13 mouse cellular contexts compared by ENCODE assay signal in genomic region chr16:33191671-33192091, GRCm38 (mm10). TPM values are rescaled to one million over a fixed set of nuclear protein-coding genes. Genes with fewer than 3 reads are reported as not detected.
A peak's percentile ranks its signal among the peaks of the same experiment; 100 is the strongest.
DNase-seq lines count a peak whose midpoint lies in the region; ATAC-seq and TF ChIP-seq lines count a peak whose summit lies in the region.
"Had no signal": no experiment of that assay in that cellular context is flagged by ENCODE, and none has a peak within 500 bp of the region (broad histone marks: within the 10 kb centered on the region; RNA-seq: fewer than 3 reads in every experiment).

No protein-coding gene starts in this region.

- TF ChIP-seq EP300 in MEL (IDR thresholded peaks at IDR 0.05; ENCODE audit: low read depth in 1 of 2, low read length in 2 of 2): no peak; a peak in 1 of 4 replicates

- ATAC-seq in heart, embryonic 13.5 days (ENCODE audit: extremely low read depth, insufficient number of reproducible peaks, low FRiP score, low TSS enrichment): no peak
- no peak for ATAC-seq in heart, embryonic 11.5 days (replicated peaks; ENCODE audit: insufficient number of reproducible peaks, low FRiP score, low TSS enrichment)
- peak; percentile 53; the same call in 1 of the 2 replicates for ATAC-seq in intestine, embryonic 15.5 days
- ATAC-seq in forebrain, embryonic 15.5 days (replicated peaks): no peak

- no peak for TF ChIP-seq RAD21 in MEL (IDR thresholded peaks at IDR 0.05; ENCODE audit: low read depth, low read length)

- no peak for TF ChIP-seq CTCF in MEL (IDR thresholded peaks at IDR 0.05 in 2 of 3, conservative IDR thresholded peaks at IDR 0.05 in 1 of 3; ENCODE audit: control insufficient read depth in 1 of 3, insufficient read depth in 1 of 3, low read depth in 2 of 3, low read length in 3 of 3, poor library complexity in 1 of 3, severe bottlenecking in 1 of 3)
- TF ChIP-seq CTCF in lung, adult 2 months (IDR thresholded peaks at IDR 0.05; ENCODE audit: insufficient read depth, low read length): no peak

- H3K4me1 ChIP-seq in heart, embryonic 13.5 days: peaks cover 46% of the 10 kb centered on the region
- H3K4me1 ChIP-seq in heart, embryonic 11.5 days (ENCODE audit: control insufficient read depth, insufficient read depth, low read length): peaks cover 7% of the 10 kb centered on the region; the same call in 1 of the 2 replicates
- peaks cover 0 to 17% of the 10 kb centered on the region in 2 experiments; a peak in 2 of 4 replicates for H3K4me1 ChIP-seq in MEL (ENCODE audit: control insufficient read depth in 1 of 2, insufficient read depth in 2 of 2, low read length in 2 of 2)
- peaks cover 18% of the 10 kb centered on the region for H3K4me1 ChIP-seq in intestine, embryonic 15.5 days (replicated peaks)
- peaks cover 9% of the 10 kb centered on the region for H3K4me1 ChIP-seq in lung, adult 2 months (ENCODE audit: control insufficient read depth, insufficient read depth, low read length)
- H3K4me1 ChIP-seq in forebrain, embryonic 15.5 days: peaks cover 45% of the 10 kb centered on the region

- WGBS in heart, embryonic 13.5 days: 66% methylated on average over 2 of the region's 2 CpGs
- 82% methylated on average over 2 of the region's 2 CpGs for WGBS in heart, embryonic 11.5 days (ENCODE audit: insufficient replicate concordance)
- 72% methylated on average over 2 of the region's 2 CpGs for WGBS in intestine, embryonic 15.5 days
- 48% methylated on average over 2 of the region's 2 CpGs for WGBS in lung, adult 2 months
- 86% methylated on average over 2 of the region's 2 CpGs for WGBS in forebrain, embryonic 15.5 days

- H3K4me2 ChIP-seq in heart, embryonic 13.5 days: no peak overlapping the region
- no peak overlapping the region for H3K4me2 ChIP-seq in heart, embryonic 11.5 days
- H3K4me2 ChIP-seq in intestine, embryonic 15.5 days (replicated peaks): no peak overlapping the region
- H3K4me2 ChIP-seq in forebrain, embryonic 15.5 days (replicated peaks): no peak overlapping the region
- H3K4me2 ChIP-seq: limb, embryonic 13.5 days had no signal

- no peaks in the 10 kb centered on the region for H3K27me3 ChIP-seq in heart, embryonic 13.5 days (replicated peaks)
- no peaks in the 10 kb centered on the region for H3K27me3 ChIP-seq in heart, embryonic 11.5 days (ENCODE audit: control insufficient read depth, insufficient read depth, low read length)
- no peaks in the 10 kb centered on the region for H3K27me3 ChIP-seq in MEL (ENCODE audit: control insufficient read depth in 1 of 2, insufficient read depth in 2 of 2, low read length in 2 of 2)
- no peaks in the 10 kb centered on the region for H3K27me3 ChIP-seq in intestine, embryonic 15.5 days (replicated peaks)
- no peaks in the 10 kb centered on the region for H3K27me3 ChIP-seq in forebrain, embryonic 15.5 days
- H3K27me3 ChIP-seq: CH12.LX; limb, embryonic 13.5 days had no signal

- no peak for TF ChIP-seq POLR2A in MEL (IDR thresholded peaks at IDR 0.05; ENCODE audit: control insufficient read depth in 1 of 2, insufficient read depth in 1 of 2, low read depth in 1 of 2, low read length in 2 of 2, poor library complexity in 1 of 2)
- no peak for TF ChIP-seq POLR2A in lung, adult 2 months (IDR thresholded peaks at IDR 0.05; ENCODE audit: borderline replicate concordance, extremely low read depth, low read depth, low read length)

- no peaks in the 10 kb centered on the region for H3K9me3 ChIP-seq in heart, embryonic 13.5 days
- H3K9me3 ChIP-seq in heart, embryonic 11.5 days (replicated peaks; ENCODE audit: control insufficient read depth, low read length): no peaks in the 10 kb centered on the region
- H3K9me3 ChIP-seq in MEL (replicated peaks; ENCODE audit: insufficient read depth, low read length): no peaks in the 10 kb centered on the region
- no peaks in the 10 kb centered on the region for H3K9me3 ChIP-seq in intestine, embryonic 15.5 days
- H3K9me3 ChIP-seq in forebrain, embryonic 15.5 days: no peaks in the 10 kb centered on the region
- H3K9me3 ChIP-seq: limb, embryonic 13.5 days had no signal

- H3K9ac ChIP-seq in heart, embryonic 13.5 days: no peak overlapping the region
- no peak overlapping the region for H3K9ac ChIP-seq in heart, embryonic 11.5 days (ENCODE audit: low read depth, low read length)
- no peak overlapping the region for H3K9ac ChIP-seq in MEL (ENCODE audit: control insufficient read depth, low read depth, low read length, poor library complexity, severe bottlenecking)
- H3K9ac ChIP-seq in intestine, embryonic 15.5 days: no peak overlapping the region
- no peak overlapping the region for H3K9ac ChIP-seq in forebrain, embryonic 15.5 days (replicated peaks)

- H3K27ac ChIP-seq in heart, embryonic 13.5 days (replicated peaks): peak overlapping the region; percentile 37
- no peak overlapping the region for H3K27ac ChIP-seq in heart, embryonic 11.5 days (ENCODE audit: low read depth, low read length)
- H3K27ac ChIP-seq in MEL (ENCODE audit: control insufficient read depth, low read depth, low read length): no peak overlapping the region
- H3K27ac ChIP-seq in intestine, embryonic 15.5 days: 0 out of 2 replicates have a peak overlapping the region, but pooled peaks have one; percentile 46
- H3K27ac ChIP-seq in forebrain, embryonic 15.5 days (replicated peaks): no peak overlapping the region
- H3K27ac ChIP-seq: limb, embryonic 13.5 days had no signal

- peaks cover 12% of the 10 kb centered on the region for H3K36me3 ChIP-seq in heart, embryonic 13.5 days
- no peaks in the 10 kb centered on the region for H3K36me3 ChIP-seq in heart, embryonic 11.5 days (ENCODE audit: control insufficient read depth, insufficient read depth, low read length)
- peaks cover 0 to 5% of the 10 kb centered on the region in 2 experiments; a peak in 2 of 4 replicates for H3K36me3 ChIP-seq in MEL (ENCODE audit: control insufficient read depth in 1 of 2, insufficient read depth in 2 of 2, low read length in 2 of 2)
- no peaks in the 10 kb centered on the region for H3K36me3 ChIP-seq in intestine, embryonic 15.5 days
- 0 out of 2 replicates have a peak, but pooled peaks cover 5% of the 10 kb centered on the region for H3K36me3 ChIP-seq in forebrain, embryonic 15.5 days

- peaks cover 3% of the 10 kb centered on the region; the same call in 1 of the 2 replicates for H3K79me2 ChIP-seq in MEL (ENCODE audit: control insufficient read depth, insufficient read depth, low read length, poor library complexity)

- no peak for DNase-seq in MEL (ENCODE audit: low read depth, low spot score)
- peak; percentile 25 for DNase-seq in lung, adult 2 months
- DNase-seq in spleen, postnatal 10 days (ENCODE audit: low spot score in 2 of 2): no peak
- DNase-seq in left cerebral cortex, adult 11 months (ENCODE audit: low spot score): no peak
- DNase-seq: cerebellum, adult 9-11 months; gastrocnemius, postnatal 25 days had no signal

- H3K4me3 ChIP-seq in heart, embryonic 13.5 days: no peak overlapping the region
- H3K4me3 ChIP-seq in heart, embryonic 11.5 days (ENCODE audit: low read depth, low read length): no peak overlapping the region
- no peak overlapping the region for H3K4me3 ChIP-seq in MEL (ENCODE audit: control insufficient read depth in 1 of 2, insufficient read depth in 1 of 2, low read depth in 2 of 2, low read length in 2 of 2)
- H3K4me3 ChIP-seq in intestine, embryonic 15.5 days (replicated peaks): no peak overlapping the region
- no peak overlapping the region for H3K4me3 ChIP-seq in lung, adult 2 months (replicated peaks; ENCODE audit: extremely low read depth, low read depth, low read length)
- no peak overlapping the region for H3K4me3 ChIP-seq in forebrain, embryonic 15.5 days
- H3K4me3 ChIP-seq: erythroblast, embryonic 14.5 days; limb, embryonic 13.5 days had no signal

TF ChIP-seq in MEL, 35 proteins besides CTCF, POLR2A, EP300 and RAD21:
- no peak for TF ChIP-seq USF2 (IDR thresholded peaks at IDR 0.05; ENCODE audit: borderline replicate concordance in 1 of 2, insufficient read depth in 1 of 2, low read depth in 1 of 2, low read length in 2 of 2)
- TF ChIP-seq POLR2AphosphoS2 (IDR thresholded peaks at IDR 0.05; ENCODE audit: low read length): no peak
- no peak for TF ChIP-seq ZMIZ1 (IDR thresholded peaks at IDR 0.05; ENCODE audit: low read depth, low read length)
- TF ChIP-seq ETS1 (IDR thresholded peaks at IDR 0.05; ENCODE audit: low read depth, low read length): peak; percentile 37; the same call in 1 of the 2 replicates
- TF ChIP-seq UBTF (IDR thresholded peaks at IDR 0.05; ENCODE audit: borderline replicate concordance, insufficient read depth, low read depth, low read length): no peak
- TF ChIP-seq BHLHE40 (IDR thresholded peaks at IDR 0.05; ENCODE audit: borderline replicate concordance, low read depth, low read length): no peak
- no peak for TF ChIP-seq MXI1 (IDR thresholded peaks at IDR 0.05; ENCODE audit: low read depth, low read length)
- TF ChIP-seq USF1 (IDR thresholded peaks at IDR 0.05; ENCODE audit: low read depth, low read length): 0 out of 2 replicates have a peak, but pooled peaks have one; percentile 32

RNA-seq across cellular contexts. Expression of gene Osbpl11, which starts 6.8 kb away (rescaled TPM):
- polyA plus RNA-seq in heart, embryonic 13.5 days (2015; fragmentation: Nextera tagmentation; extraction: Ambion mirVana): 12.5 and 12.7 TPM in 2 replicates
- 15.1 and 17.2 TPM in 2 replicates for polyA plus RNA-seq in heart, embryonic 11.5 days (2014; fragmentation: Nextera tagmentation; extraction: Ambion mirVana)
- total RNA-seq in MEL (2012; rRNA removed): 6.9 and 7.1 TPM in 2 replicates
- 10 to 100 TPM in 1 of 2 experiments, not detected in 1; 10.3 TPM for polyA plus RNA-seq in MEL (2012; ENCODE audit: insufficient read depth in 1 of 2, insufficient read length in 2 of 2, low read depth in 1 of 2, low replicate concordance in 2 of 2, missing spikeins in 1 of 2)
- polyA plus RNA-seq in intestine, embryonic 15.5 days (2015; fragmentation: Nextera tagmentation; extraction: Ambion mirVana): 14.7 and 15.2 TPM in 2 replicates
- 11.1 and 11.3 TPM in 2 replicates for polyA plus RNA-seq in lung, adult 2 months (2012; rRNA removed)
- 20.3 and 22.0 TPM in 2 replicates for polyA plus RNA-seq in forebrain, embryonic 15.5 days (2015; fragmentation: Nextera tagmentation; extraction: Ambion mirVana)

RNA-seq across cellular contexts. Expression of gene Snx4, which starts 59.6 kb away (rescaled TPM):
- polyA plus RNA-seq in heart, embryonic 13.5 days (2015; fragmentation: Nextera tagmentation; extraction: Ambion mirVana): 68.7 and 73.3 TPM in 2 replicates
- polyA plus RNA-seq in heart, embryonic 11.5 days (2014; fragmentation: Nextera tagmentation; extraction: Ambion mirVana): 75.2 and 93.8 TPM in 2 replicates
- total RNA-seq in MEL (2012; rRNA removed): 34.7 and 37.9 TPM in 2 replicates
- 10 to 100 TPM in 1 of 2 experiments, not detected in 1; 36.1 TPM for polyA plus RNA-seq in MEL (2012; ENCODE audit: insufficient read depth in 1 of 2, insufficient read length in 2 of 2, low read depth in 1 of 2, low replicate concordance in 2 of 2, missing spikeins in 1 of 2)
- polyA plus RNA-seq in intestine, embryonic 15.5 days (2015; fragmentation: Nextera tagmentation; extraction: Ambion mirVana): 80.2 and 82.5 TPM in 2 replicates
- polyA plus RNA-seq in lung, adult 2 months (2012; rRNA removed): 13.5 and 25.3 TPM in 2 replicates
- 74.1 and 79.4 TPM in 2 replicates for polyA plus RNA-seq in forebrain, embryonic 15.5 days (2015; fragmentation: Nextera tagmentation; extraction: Ambion mirVana)

Comparison
In these comparisons a context has a peak if more than half of its experiments do, and no peak if none do; other contexts are left out.
1. H3K27ac ChIP-seq: peak in heart, embryonic 13.5 days (single experiment) and intestine, embryonic 15.5 days (single experiment); none in heart, embryonic 11.5 days (single experiment), MEL (single experiment) and forebrain, embryonic 15.5 days (single experiment).